Mouse (Mus musculus) midbrain, embryonic 11.5 days (tissue): ENCODE measurements around the gene Mtor. TPM values are rescaled to one million over a fixed set of nuclear protein-coding genes. Genes with fewer than 3 reads are reported as not detected.

Experiments used
- ATAC-seq: fragments of 200-750 bp; cut with Nextera tagmentation; 2 replicates; pipeline ENCODE4 v1.8.0; 2017; ENCODE audit warnings: moderate TSS enrichment, moderate library complexity; ENCODE audit not compliant: low FRiP score
- DNase-seq: peaks from one replicate; pipeline ENCODE4 v3.0.0; 2015; ENCODE audit warnings: low spot score; ENCODE audit errors: missing footprints
- H3K27ac ChIP-seq: fragments of 300-500 bp; sonication (generic); 2 replicates; pipeline ENCODE4 v1.5.1; 2014; ENCODE audit warnings: low read depth, low read length
- H3K27me3 ChIP-seq: fragments of 300-500 bp; sonication (generic); 2 replicates; pipeline ENCODE4 v1.6.1; 2014; ENCODE audit warnings: mild to moderate bottlenecking, low read length, moderate library complexity, mixed read lengths; ENCODE audit not compliant: control insufficient read depth, insufficient read depth
- H3K36me3 ChIP-seq: fragments of 300-500 bp; sonication (generic); 2 replicates; pipeline ENCODE4 v1.6.1; 2014; ENCODE audit warnings: mild to moderate bottlenecking, low read length, moderate library complexity, mixed read lengths; ENCODE audit not compliant: control insufficient read depth, insufficient read depth
- H3K4me1 ChIP-seq: fragments of 300-500 bp; sonication (generic); 2 replicates; pipeline ENCODE4 v1.6.1; 2014; ENCODE audit warnings: low read length; ENCODE audit not compliant: control insufficient read depth, insufficient read depth
- H3K4me2 ChIP-seq: fragments of 300-500 bp; sonication (generic); 2 replicates; pipeline ENCODE4 v1.6.1; 2014; ENCODE audit warnings: mild to moderate bottlenecking, moderate library complexity
- H3K4me3 ChIP-seq: fragments of 300-500 bp; sonication (generic); 2 replicates; pipeline ENCODE4 v1.5.1; 2014; ENCODE audit warnings: low read depth, low read length
- H3K9ac ChIP-seq: fragments of 300-500 bp; sonication (generic); 2 replicates; pipeline ENCODE4 v1.6.1; 2014; ENCODE audit warnings: low read length
- H3K9me3 ChIP-seq: fragments of 300-500 bp; sonication (generic); 2 replicates; pipeline ENCODE4 v1.6.1; 2016; ENCODE audit warnings: low read length; ENCODE audit not compliant: control insufficient read depth
- WGBS: fragments of 180-500 bp; shearing (Covaris S2); extraction: QIAGEN DNeasy Blood & Tissue Kit; methylation state at CpG from one replicate; pipeline ENCODE4 v1.1.7; 2014; 5-methylcytosine and 5-hydroxymethylcytosine counted together
- polyA plus RNA-seq: library from polyadenylated mRNA; unstranded; fragments of >200 nt; fragmentation: Nextera tagmentation; extraction: Ambion mirVana; gene quantifications from 2 replicates; pipeline ENCODE4 v1.2.1, GENCODE M21; 2014

The Mtor gene
- polyA plus RNA-seq, 1 experiment from 2014 or later, result 30.9 TPM

- no peak overlapping the region for H3K27ac ChIP-seq
- H3K9ac ChIP-seq, result no peak overlapping the region
- H3K9me3 ChIP-seq, result no peaks in the 10 kb centered on the region
- H3K27me3 ChIP-seq, result peaks cover 6% of the 10 kb centered on the region; the same call in 1 of the 2 replicates
- ATAC-seq, result no peak
- peak; percentile 89 for DNase-seq
- WGBS, result 29% methylated on average over 6 of the region's 6 CpGs
- no peak overlapping the region for H3K4me3 ChIP-seq
- H3K4me2 ChIP-seq, result no peak overlapping the region
- peaks cover 22% of the 10 kb centered on the region for H3K4me1 ChIP-seq
- H3K36me3 ChIP-seq, result no peaks in the 10 kb centered on the region
Measured at GRCm38 (mm10) chr4:148417559-148417958, 30.9 kb upstream of the Mtor start.

- H3K27ac ChIP-seq, result no peak overlapping the region
- no peak overlapping the region for H3K4me3 ChIP-seq
- no peak overlapping the region for H3K4me2 ChIP-seq
- ATAC-seq (no peak), DNase-seq (no peak)
- no peaks in the 10 kb centered on the region for H3K36me3 ChIP-seq
- no peaks in the 10 kb centered on the region for H3K9me3 ChIP-seq
- WGBS, result 86% methylated on average over 10 of the region's 10 CpGs
- no peaks in the 10 kb centered on the region for H3K27me3 ChIP-seq
- H3K9ac ChIP-seq, result no peak overlapping the region
- H3K4me1 ChIP-seq, result peaks cover 3% of the 10 kb centered on the region; the same call in 1 of the 2 replicates
Measured at GRCm38 (mm10) chr4:148426950-148427850, 21.2 kb upstream of the Mtor start.

GRCm38 (mm10) chr4:148428544-148428943 is 19.9 kb upstream of the Mtor start:
- no peak overlapping the region for H3K4me2 ChIP-seq
- DNase-seq (peak; percentile 64), ATAC-seq (no peak)
- no peak overlapping the region for H3K4me3 ChIP-seq
- H3K36me3 ChIP-seq, result no peaks in the 10 kb centered on the region
- H3K27ac ChIP-seq, result no peak overlapping the region
- no peak overlapping the region for H3K9ac ChIP-seq
- peaks cover 3% of the 10 kb centered on the region; the same call in 1 of the 2 replicates for H3K4me1 ChIP-seq
- 84% methylated on average over 5 of the region's 5 CpGs for WGBS
- H3K9me3 ChIP-seq, result no peaks in the 10 kb centered on the region
- H3K27me3 ChIP-seq, result no peaks in the 10 kb centered on the region

- ATAC-seq (no peak), DNase-seq (peak; percentile 56)
- Histone ChIP-seq H3K27ac (no peak overlapping the region), H3K36me3 (no peaks in the 10 kb centered on the region), H3K4me2 (no peak overlapping the region), H3K9ac (no peak overlapping the region), H3K27me3 (no peaks in the 10 kb centered on the region), H3K9me3 (no peaks in the 10 kb centered on the region), H3K4me1 (peaks cover 3% of the 10 kb centered on the region; the same call in 1 of the 2 replicates), H3K4me3 (no peak overlapping the region)
- 85% methylated on average over 11 of the region's 11 CpGs for WGBS
Measured at GRCm38 (mm10) chr4:148429121-148429520, 19.3 kb upstream of the Mtor start.

DNA sequence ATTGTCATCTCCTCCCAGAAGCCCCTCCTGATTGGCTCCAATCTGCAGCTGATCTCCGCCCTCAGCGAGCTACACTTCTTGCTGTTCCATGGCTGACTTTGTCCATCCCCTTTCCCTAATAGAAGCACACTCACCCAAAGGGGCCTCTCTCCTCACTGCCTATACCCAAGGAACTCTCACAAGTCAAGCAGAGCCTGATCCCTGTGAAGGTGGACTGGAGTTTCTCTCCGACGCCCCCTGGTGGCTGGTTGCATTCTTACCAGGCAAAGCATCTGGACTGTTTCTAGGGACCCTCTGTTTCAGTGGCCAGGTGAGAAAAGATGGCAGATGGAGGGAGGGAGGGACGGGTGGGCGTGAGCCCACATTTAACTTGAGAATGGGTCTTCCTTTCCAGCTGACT is 18.7 kb upstream of the Mtor start:
- Histone ChIP-seq H3K4me2 (no peak overlapping the region), H3K36me3 (no peaks in the 10 kb centered on the region), H3K4me3 (no peak overlapping the region), H3K4me1 (peaks cover 3% of the 10 kb centered on the region; the same call in 1 of the 2 replicates), H3K9ac (no peak overlapping the region), H3K27me3 (no peaks in the 10 kb centered on the region), H3K27ac (no peak overlapping the region), H3K9me3 (no peaks in the 10 kb centered on the region)
- DNase-seq, result peak; percentile 98
- 16% methylated on average over 6 of the region's 6 CpGs for WGBS
- ATAC-seq, result peak; percentile 71

DNA sequence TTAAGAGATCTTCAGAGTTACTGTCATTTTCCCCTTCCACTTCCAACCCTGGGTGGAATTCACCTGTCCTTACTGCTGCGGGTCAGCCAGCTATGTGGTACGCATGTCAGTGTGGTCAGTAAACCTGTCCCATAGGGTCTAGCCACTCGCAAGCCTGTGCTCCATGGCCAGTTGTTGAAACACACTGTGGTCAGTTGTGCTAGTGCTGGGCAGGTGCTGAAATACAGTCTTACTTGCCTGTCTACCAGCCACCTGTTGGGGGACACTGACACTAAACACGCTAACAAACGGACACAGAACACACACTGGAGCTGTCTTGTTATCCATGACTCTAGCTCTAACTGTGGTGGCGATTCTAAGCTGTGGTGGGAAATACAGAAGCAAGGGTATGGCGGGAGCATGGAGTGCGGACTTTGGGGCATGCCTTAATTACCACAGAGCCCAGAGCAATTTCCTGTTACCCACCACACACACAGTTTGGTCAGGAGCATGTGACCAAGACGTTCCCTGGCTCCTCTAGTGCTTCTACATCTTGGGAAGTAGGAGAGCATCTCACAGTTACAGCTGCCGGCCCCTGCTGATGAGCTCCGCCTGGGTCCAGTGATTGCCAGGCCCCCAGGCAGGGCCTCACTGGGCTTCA is 17.4 kb upstream of the Mtor start:
- peaks cover 3% of the 10 kb centered on the region; the same call in 1 of the 2 replicates for H3K4me1 ChIP-seq
- no peak for DNase-seq
- no peak overlapping the region for H3K4me3 ChIP-seq
- no peak overlapping the region for H3K27ac ChIP-seq
- no peaks in the 10 kb centered on the region for H3K9me3 ChIP-seq
- no peaks in the 10 kb centered on the region for H3K36me3 ChIP-seq
- H3K4me2 ChIP-seq, result no peak overlapping the region
- ATAC-seq, result no peak
- H3K27me3 ChIP-seq, result no peaks in the 10 kb centered on the region
- no peak overlapping the region for H3K9ac ChIP-seq
- WGBS, result 91% methylated on average over 11 of the region's 11 CpGs

- Histone ChIP-seq H3K27me3 (no peaks in the 10 kb centered on the region), H3K36me3 (no peaks in the 10 kb centered on the region), H3K9me3 (no peaks in the 10 kb centered on the region), H3K4me2 (no peak overlapping the region), H3K4me1 (peaks cover 3% of the 10 kb centered on the region; the same call in 1 of the 2 replicates), H3K27ac (no peak overlapping the region), H3K9ac (no peak overlapping the region), H3K4me3 (no peak overlapping the region)
- WGBS, result 92% methylated on average over 4 of the region's 4 CpGs
- peak; percentile 64 for DNase-seq
- no peak for ATAC-seq
Measured at GRCm38 (mm10) chr4:148432488-148432887, 15.9 kb upstream of the Mtor start.

- H3K27ac ChIP-seq, result no peak overlapping the region
- ATAC-seq, result no peak
- no peaks in the 10 kb centered on the region for H3K9me3 ChIP-seq
- WGBS, result 88% methylated on average over 18 of the region's 18 CpGs
- no peaks in the 10 kb centered on the region for H3K27me3 ChIP-seq
- peaks cover 3% of the 10 kb centered on the region; the same call in 1 of the 2 replicates for H3K4me1 ChIP-seq
- no peak overlapping the region for H3K4me3 ChIP-seq
- H3K9ac ChIP-seq, result no peak overlapping the region
- no peaks in the 10 kb centered on the region for H3K36me3 ChIP-seq
- DNase-seq, result peak; percentile 64
- no peak overlapping the region for H3K4me2 ChIP-seq
Measured at GRCm38 (mm10) chr4:148433336-148433735, 15.1 kb upstream of the Mtor start.

DNA sequence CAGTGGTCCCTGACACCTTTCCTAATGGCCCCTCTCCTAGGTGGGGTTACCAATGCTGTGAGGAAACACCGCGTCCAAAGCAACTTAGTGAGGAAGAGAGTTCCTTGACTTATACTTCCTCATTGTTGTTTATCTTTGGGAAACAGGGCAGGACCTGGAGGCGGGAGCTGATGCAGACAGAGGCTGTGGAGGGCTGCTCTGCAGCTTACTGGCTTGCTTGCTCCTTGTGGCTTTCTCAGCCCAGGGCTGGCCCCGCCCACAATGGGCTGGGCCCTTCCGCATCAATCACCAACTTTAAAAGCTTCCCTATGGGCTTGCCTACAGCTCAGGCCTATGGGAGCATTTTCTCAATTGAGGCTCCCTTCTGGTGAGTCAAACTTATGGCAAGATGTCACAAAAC is 14.6 kb upstream of the Mtor start:
- no peaks in the 10 kb centered on the region for H3K27me3 ChIP-seq
- 86% methylated on average over 5 of the region's 5 CpGs for WGBS
- peak; percentile 56 for DNase-seq
- no peak for ATAC-seq
- 0 out of 2 replicates have a peak, but pooled peaks cover 3% of the 10 kb centered on the region for H3K4me1 ChIP-seq
- no peak overlapping the region for H3K9ac ChIP-seq
- no peaks in the 10 kb centered on the region for H3K36me3 ChIP-seq
- no peak overlapping the region for H3K4me3 ChIP-seq
- H3K27ac ChIP-seq, result no peak overlapping the region
- H3K9me3 ChIP-seq, result no peaks in the 10 kb centered on the region
- no peak overlapping the region for H3K4me2 ChIP-seq
